Mouse (Mus musculus) heart, embryonic 13.5 days (tissue): ENCODE measurements around the gene Timm8a1. TPM values are rescaled to one million over a fixed set of nuclear protein-coding genes. Genes with fewer than 3 reads are reported as not detected.
"Not testable (repeated sequence)": the region's sequence is repeated elsewhere in the genome, so short reads cannot be mapped to it uniquely, and the experiment has no call there.

Source experiments
- ATAC-seq: fragments of 200-750 bp; cut with Nextera tagmentation; 2 replicates; pipeline ENCODE4 v1.8.0; 2017; ENCODE audit warnings: moderate TSS enrichment; ENCODE audit not compliant: insufficient number of reproducible peaks, low FRiP score, low TSS enrichment; ENCODE audit errors: extremely low read depth
- H3K27ac ChIP-seq: fragments of 300-500 bp; sonication (generic); replicated peaks from 2 replicates; pipeline ENCODE4 v1.5.1; 2015; ENCODE audit warnings: moderate library complexity, mild to moderate bottlenecking, inconsistent platforms
- H3K27me3 ChIP-seq: fragments of 300-500 bp; sonication (generic); replicated peaks from 2 replicates; pipeline ENCODE4 v1.6.1; 2015; ENCODE audit warnings: mild to moderate bottlenecking, inconsistent platforms
- H3K36me3 ChIP-seq: fragments of 300-500 bp; sonication (generic); 2 replicates; pipeline ENCODE4 v1.6.1; 2015; ENCODE audit warnings: mild to moderate bottlenecking, inconsistent platforms
- H3K4me1 ChIP-seq: fragments of 300-500 bp; sonication (generic); 2 replicates; pipeline ENCODE4 v1.6.1; 2015; ENCODE audit warnings: inconsistent platforms
- H3K4me2 ChIP-seq: fragments of 300-500 bp; sonication (generic); 2 replicates; pipeline ENCODE4 v1.6.1; 2015; ENCODE audit warnings: inconsistent platforms, mild to moderate bottlenecking, moderate library complexity
- H3K4me3 ChIP-seq: fragments of 300-500 bp; sonication (generic); 2 replicates; pipeline ENCODE4 v1.5.1; 2015; ENCODE audit warnings: moderate library complexity, mild to moderate bottlenecking, inconsistent platforms
- H3K9ac ChIP-seq: fragments of 300-500 bp; sonication (generic); 2 replicates; pipeline ENCODE4 v1.6.1; 2015; ENCODE audit warnings: inconsistent platforms, mild to moderate bottlenecking, moderate library complexity
- H3K9me3 ChIP-seq: fragments of 300-500 bp; sonication (generic); 2 replicates; pipeline ENCODE4 v1.6.1; 2016; ENCODE audit warnings: inconsistent platforms
- WGBS: fragments of 180-500 bp; shearing (Covaris S2); methylation state at CpG from one replicate; pipeline ENCODE4 v1.1.7; 2015; ENCODE audit warnings: mixed read lengths; 5-methylcytosine and 5-hydroxymethylcytosine counted together
- polyA plus RNA-seq: library from polyadenylated mRNA; unstranded; fragments of >200 nt; fragmentation: Nextera tagmentation; extraction: Ambion mirVana; gene quantifications from 2 replicates; pipeline ENCODE4 v1.2.1, GENCODE M21; 2015

Gene Timm8a1
- polyA plus RNA-seq, 1 experiment from 2014 or later, result 69.2 TPM

DNA sequence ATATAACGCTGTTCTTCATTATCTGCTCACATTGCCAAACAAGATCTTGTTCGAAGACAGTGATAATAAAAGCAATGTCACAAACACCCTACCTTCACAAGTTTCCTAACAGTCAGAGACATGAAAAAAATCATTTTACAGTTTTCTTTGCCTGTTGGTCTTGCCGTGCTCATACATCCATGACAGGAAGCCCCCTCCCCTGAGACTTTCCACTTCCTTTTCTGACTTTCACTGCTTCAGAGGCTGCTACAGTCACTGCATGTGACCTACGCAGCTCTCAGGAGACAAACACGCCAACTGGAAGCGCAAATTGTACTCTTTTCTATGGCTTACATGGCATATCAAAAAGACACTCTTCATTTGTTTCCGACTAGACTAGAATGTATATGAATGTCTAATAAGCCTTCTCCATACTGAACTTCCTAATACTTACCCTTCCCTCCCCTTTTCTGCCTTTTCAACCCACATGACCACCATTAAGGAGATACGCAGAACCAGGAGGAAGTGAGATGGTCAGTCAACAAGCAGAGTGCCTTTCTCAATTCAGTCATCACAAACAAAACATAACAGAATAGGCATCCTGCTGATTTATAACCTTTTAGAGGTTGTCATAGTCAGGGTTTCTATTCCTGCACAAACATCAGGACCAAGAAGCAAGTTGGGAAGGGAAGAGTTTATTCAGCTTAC is 25.0 kb upstream of the Timm8a1 start:
- Histone ChIP-seq H3K27me3 (no peaks in the 10 kb centered on the region), H3K36me3 (no peaks in the 10 kb centered on the region), H3K4me2 (no peak overlapping the region), H3K4me1 (no peaks in the 10 kb centered on the region), H3K9ac (no peak overlapping the region), H3K9me3 (no peaks in the 10 kb centered on the region), H3K27ac (no peak overlapping the region), H3K4me3 (no peak overlapping the region)
- 68% methylated on average over 8 of the region's 8 CpGs for WGBS
- ATAC-seq, result no peak

DNA sequence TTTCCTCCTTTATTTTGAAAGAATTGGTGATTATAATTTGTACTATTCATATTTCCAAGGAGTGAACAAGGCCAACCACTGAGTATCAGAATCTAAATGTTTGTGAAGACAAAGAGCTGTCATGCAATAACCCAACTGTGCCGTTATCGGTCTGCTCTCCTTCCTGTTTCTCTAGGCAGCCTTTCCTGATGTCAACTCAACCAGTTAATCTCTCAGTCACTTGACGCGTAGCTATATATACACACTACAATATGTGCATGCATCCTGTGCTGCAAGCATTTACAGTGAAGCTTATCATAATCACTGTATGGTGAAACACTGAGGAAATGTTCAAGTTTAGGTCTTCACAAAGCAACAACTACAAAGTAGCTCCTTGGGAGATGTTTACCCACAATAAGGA is 22.7 kb upstream of the Timm8a1 start:
- H3K4me3 ChIP-seq, result no peak overlapping the region
- no peaks in the 10 kb centered on the region for H3K27me3 ChIP-seq
- H3K27ac ChIP-seq, result no peak overlapping the region
- no peak overlapping the region for H3K4me2 ChIP-seq
- WGBS, result 58% methylated on average over 4 of the region's 4 CpGs
- H3K36me3 ChIP-seq, result no peaks in the 10 kb centered on the region
- H3K9me3 ChIP-seq, result no peaks in the 10 kb centered on the region
- H3K4me1 ChIP-seq, result no peaks in the 10 kb centered on the region
- no peak for ATAC-seq
- no peak overlapping the region for H3K9ac ChIP-seq

DNA sequence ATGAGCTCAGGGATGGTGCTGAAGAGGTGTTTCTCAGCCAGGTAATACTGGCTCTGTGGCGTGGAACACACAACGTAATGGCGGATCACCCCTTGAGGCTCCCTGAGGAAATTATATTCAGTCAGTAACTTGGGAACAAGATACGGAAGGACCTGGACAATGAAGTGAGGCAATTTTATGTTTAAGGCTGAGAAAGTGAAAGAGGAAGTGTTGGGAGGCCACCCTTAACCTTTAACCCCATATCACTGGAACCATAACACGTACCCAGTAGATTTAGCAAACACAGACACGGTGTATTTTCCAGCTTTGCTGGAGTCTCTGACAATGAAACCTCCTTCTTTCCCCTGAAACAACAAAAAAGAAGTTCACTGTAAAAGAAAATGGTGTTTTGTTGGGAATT is 12.8 kb upstream of the Timm8a1 start:
- 62% methylated on average over 6 of the region's 6 CpGs for WGBS
- Histone ChIP-seq H3K27me3 (no peaks in the 10 kb centered on the region), H3K9me3 (no peaks in the 10 kb centered on the region), H3K36me3 (no peaks in the 10 kb centered on the region), H3K27ac (no peak overlapping the region), H3K4me3 (no peak overlapping the region), H3K4me1 (no peaks in the 10 kb centered on the region), H3K9ac (no peak overlapping the region), H3K4me2 (no peak overlapping the region)
- no peak for ATAC-seq

DNA sequence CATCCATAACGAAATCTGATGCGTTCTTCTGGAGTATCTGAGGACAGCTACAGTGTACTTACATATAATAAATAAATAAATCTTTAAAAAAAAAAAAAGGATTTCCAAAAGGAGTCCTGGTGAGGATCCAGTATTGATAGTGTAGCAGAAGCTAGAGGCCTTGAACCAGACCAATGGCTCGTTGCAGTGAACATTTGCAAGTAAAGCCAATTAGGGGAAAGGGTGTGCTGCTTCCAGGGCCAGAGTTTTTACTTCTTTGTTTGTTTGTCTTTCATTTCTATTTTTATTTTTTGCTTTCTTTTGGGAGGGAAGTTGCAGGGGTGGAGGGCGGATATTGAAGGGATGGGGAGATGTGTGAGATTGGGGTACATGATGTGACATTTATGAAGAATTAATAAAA is 11.7 kb upstream of the Timm8a1 start:
- ATAC-seq, result no peak

DNA sequence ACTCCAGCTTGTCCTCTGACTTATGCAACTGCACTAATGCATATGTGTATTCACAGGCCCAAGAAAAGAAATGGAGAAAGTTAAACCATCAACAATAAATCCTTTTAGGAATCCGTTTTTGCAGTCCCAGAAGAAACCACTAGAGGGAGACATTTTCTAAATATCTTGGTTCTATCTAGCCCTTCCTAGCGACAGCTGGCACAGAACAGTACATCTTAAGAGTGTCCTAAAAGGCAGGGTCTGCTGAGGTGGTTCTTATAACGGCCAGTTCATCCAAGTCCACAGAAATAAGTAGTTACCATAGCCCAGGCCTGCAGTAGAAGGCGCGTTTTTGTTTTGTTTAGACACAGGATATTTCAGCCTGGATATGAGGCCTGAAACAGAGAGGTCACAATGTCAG is 9.2 kb upstream of the Timm8a1 start:
- Histone ChIP-seq H3K4me1 (no peaks in the 10 kb centered on the region), H3K27ac (no peak overlapping the region), H3K27me3 (no peaks in the 10 kb centered on the region), H3K9ac (no peak overlapping the region), H3K9me3 (no peaks in the 10 kb centered on the region), H3K36me3 (no peaks in the 10 kb centered on the region), H3K4me3 (no peak overlapping the region), H3K4me2 (no peak overlapping the region)
- no peak for ATAC-seq
- 14% methylated on average over 5 of the region's 5 CpGs for WGBS

More for the DNA sequence above, 11.7 kb upstream of the Timm8a1 start:
- H3K9ac ChIP-seq, result no peak overlapping the region
- no peaks in the 10 kb centered on the region for H3K36me3 ChIP-seq
- H3K27me3 ChIP-seq, result no peaks in the 10 kb centered on the region
- no peaks in the 10 kb centered on the region for H3K4me1 ChIP-seq
- no peaks in the 10 kb centered on the region for H3K9me3 ChIP-seq
- H3K27ac ChIP-seq, result no peak overlapping the region
- H3K4me2 ChIP-seq, result no peak overlapping the region
- no peak overlapping the region for H3K4me3 ChIP-seq
- 74% methylated on average over 4 of the region's 4 CpGs for WGBS

DNA sequence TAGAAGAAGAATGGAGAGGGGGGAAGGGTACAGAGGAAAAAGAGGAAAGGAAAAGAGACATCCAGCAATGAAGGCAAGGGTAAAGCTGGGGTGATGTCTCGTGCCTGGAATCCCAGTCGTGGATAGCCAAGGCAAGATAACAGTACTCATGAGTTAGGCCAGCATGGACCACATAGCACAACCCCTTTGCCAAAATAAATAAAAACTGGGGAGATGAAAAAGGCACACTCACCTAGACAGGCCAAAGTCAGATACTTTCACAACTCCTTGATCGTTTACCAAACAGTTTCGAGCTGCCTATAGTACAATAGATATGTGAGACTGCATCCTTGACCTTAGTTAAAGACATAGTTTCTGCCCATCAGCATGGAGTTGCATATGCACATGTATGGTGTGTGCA is 5.7 kb upstream of the Timm8a1 start:
- WGBS, result 75% methylated on average over 4 of the region's 4 CpGs
- Histone ChIP-seq H3K36me3 (no peaks in the 10 kb centered on the region), H3K9ac (no peak overlapping the region), H3K4me2 (no peak overlapping the region), H3K9me3 (no peaks in the 10 kb centered on the region), H3K27ac (no peak overlapping the region), H3K4me1 (no peaks in the 10 kb centered on the region), H3K27me3 (no peaks in the 10 kb centered on the region), H3K4me3 (no peak overlapping the region)
- no peak for ATAC-seq

DNA sequence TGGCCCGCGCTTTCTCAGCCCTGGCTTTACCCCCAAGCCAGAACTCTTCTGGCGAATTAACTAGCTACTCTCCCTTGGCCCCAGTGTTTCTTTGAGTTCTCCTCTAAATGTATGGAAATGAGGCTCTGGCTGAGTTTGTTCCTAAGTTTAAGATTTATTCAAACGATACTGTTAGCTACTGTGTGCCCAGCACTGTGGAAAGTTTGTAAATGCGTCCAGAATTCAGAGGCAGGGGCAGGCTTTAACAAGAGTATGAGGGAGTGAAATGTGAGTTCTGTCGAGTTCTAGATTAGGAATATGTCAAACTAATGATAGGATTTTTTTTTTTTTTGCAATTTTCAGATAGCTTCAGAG is 267 bp upstream of the Timm8a1 start:
- H3K27ac ChIP-seq, result peak overlapping the region; percentile 89
- H3K4me3 ChIP-seq, result peak overlapping the region; percentile 70
- 10% methylated on average over 6 of the region's 6 CpGs for WGBS
- no peak for ATAC-seq
- no peaks in the 10 kb centered on the region for H3K27me3 ChIP-seq
- peak overlapping the region; percentile 68 for H3K4me2 ChIP-seq
- no peaks in the 10 kb centered on the region for H3K36me3 ChIP-seq
- H3K9me3 ChIP-seq, result no peaks in the 10 kb centered on the region
- peak overlapping the region; percentile 86 for H3K9ac ChIP-seq
- H3K4me1 ChIP-seq, result no peaks in the 10 kb centered on the region

DNA sequence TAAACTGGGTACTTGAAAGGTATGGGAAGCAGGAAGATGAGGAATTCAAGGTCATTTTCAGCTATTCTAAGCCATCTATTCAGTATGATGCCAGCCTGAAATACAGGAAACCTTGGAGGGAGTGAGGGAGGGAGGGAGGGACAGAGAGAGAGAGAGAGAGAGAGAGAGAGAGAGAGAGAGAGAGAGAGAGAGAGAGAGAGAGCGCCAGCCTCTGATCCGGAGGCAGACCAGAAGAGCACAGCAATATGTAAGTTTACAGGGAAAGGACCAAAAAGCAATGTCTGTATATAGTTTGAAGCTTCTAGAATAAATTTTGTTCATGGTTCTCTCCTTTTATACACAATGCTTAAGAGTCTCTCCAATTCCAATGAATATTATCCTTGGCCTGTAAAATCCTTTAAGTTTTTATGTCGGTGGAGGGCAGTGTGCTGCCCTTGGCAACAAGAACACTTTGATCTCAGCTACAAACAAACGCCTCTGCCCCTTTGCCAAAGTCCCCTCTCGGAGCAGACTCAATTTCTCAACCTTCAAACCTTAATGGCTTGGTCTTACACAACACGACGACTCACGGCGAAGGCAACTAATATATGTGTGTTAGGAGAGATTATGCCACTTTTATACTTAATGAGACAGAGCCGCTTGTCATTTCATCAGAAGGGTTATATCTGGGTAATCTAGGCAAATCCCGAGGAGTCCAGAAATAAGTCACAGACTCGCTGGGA is 1.1 kb downstream of the Timm8a1 start:
- Histone ChIP-seq H3K9me3 (no peaks in the 10 kb centered on the region), H3K4me2 (peak overlapping the region; percentile 68), H3K27ac (peak overlapping the region; percentile 67), H3K36me3 (peaks cover 12% of the 10 kb centered on the region), H3K27me3 (no peaks in the 10 kb centered on the region), H3K9ac (peak overlapping the region; percentile 86), H3K4me1 (no peaks in the 10 kb centered on the region), H3K4me3 (peak overlapping the region; percentile 70)
- no peak for ATAC-seq
- 18% methylated on average over 12 of the region's 12 CpGs for WGBS

DNA sequence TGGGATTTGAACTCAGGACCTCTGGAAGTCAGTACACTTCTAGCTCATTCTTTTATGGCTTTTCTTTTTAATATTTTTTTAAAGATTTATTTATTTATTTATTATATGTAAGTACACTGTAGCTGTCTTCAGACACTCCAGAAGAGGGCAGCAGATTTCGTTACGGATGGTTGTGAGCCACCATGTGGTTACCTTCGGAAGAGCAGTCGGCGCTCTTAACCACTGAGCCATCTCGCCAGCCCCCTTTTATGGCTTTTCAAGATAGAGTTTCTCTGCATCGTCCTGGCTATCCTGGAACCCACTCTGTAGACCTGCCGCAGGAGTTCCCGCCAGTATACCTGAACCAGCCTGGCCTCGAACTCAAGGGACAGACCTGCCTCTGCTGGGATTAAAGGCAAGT is 1.9 kb downstream of the Timm8a1 start:
- Histone ChIP-seq H3K4me3 (peak overlapping the region; percentile 70), H3K4me2 (peak overlapping the region; percentile 68), H3K36me3 (peaks cover 17% of the 10 kb centered on the region)
- not testable (repeated sequence) for H3K27me3 ChIP-seq, ATAC-seq, H3K27ac ChIP-seq, H3K9ac ChIP-seq, H3K9me3 ChIP-seq, H3K4me1 ChIP-seq
- 81% methylated on average over 10 of the region's 10 CpGs for WGBS

DNA sequence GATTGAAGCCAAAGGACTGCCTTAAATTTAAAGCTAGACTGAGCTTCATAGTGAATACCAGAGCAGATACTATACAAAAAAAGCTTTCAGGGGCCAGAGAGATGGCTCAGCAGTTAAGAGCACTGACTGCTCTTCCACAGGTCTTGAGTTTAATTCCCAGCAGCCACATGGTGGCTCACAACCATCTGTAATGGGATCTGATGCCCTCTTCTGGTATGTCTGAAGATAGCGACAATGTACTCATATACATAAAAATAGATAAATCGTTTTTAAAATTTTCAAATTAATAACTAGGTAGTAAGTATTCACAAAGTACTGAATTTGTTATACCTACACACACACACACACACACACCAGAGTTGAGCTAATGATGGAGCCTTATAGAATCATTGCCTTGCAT is 8.3 kb downstream of the Timm8a1 start:
- H3K4me1 ChIP-seq, result no peaks in the 10 kb centered on the region
- no peaks in the 10 kb centered on the region for H3K27me3 ChIP-seq
- H3K4me3 ChIP-seq, result no peak overlapping the region
- ATAC-seq, result no peak
- no peak overlapping the region for H3K27ac ChIP-seq
- H3K9ac ChIP-seq, result no peak overlapping the region
- whole genome bisulfite sequencing, result 71% methylated on average over 2 of the region's 2 CpGs
- H3K4me2 ChIP-seq, result no peak overlapping the region
- no peaks in the 10 kb centered on the region for H3K9me3 ChIP-seq
- H3K36me3 ChIP-seq, result peaks cover 22% of the 10 kb centered on the region

DNA sequence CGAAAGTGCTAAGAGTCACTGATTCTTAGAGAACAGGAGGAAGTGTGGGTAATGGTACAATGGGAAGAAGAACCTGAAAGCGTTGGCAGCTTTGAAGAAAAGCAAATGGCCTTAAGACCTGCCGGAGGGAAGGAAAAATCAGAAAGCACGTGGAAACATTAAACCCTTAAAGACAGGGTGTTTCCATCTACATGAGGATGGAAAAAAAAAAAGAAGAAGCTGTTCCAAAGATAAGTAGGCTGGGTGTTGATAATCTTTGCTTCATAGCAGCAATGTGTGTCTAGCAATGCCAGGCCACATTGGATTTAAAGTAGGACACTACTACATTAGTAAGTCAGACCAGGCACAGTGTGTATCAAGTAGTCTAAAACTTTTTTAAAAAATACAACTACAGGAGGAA is 16.4 kb downstream of the Timm8a1 start:
- no peak for ATAC-seq
- Histone ChIP-seq H3K9ac (no peak overlapping the region), H3K36me3 (no peaks in the 10 kb centered on the region), H3K27me3 (no peaks in the 10 kb centered on the region), H3K4me3 (no peak overlapping the region), H3K4me2 (no peak overlapping the region), H3K27ac (no peak overlapping the region), H3K4me1 (no peaks in the 10 kb centered on the region), H3K9me3 (no peaks in the 10 kb centered on the region)
- WGBS, result 55% methylated on average over 4 of the region's 4 CpGs

DNA sequence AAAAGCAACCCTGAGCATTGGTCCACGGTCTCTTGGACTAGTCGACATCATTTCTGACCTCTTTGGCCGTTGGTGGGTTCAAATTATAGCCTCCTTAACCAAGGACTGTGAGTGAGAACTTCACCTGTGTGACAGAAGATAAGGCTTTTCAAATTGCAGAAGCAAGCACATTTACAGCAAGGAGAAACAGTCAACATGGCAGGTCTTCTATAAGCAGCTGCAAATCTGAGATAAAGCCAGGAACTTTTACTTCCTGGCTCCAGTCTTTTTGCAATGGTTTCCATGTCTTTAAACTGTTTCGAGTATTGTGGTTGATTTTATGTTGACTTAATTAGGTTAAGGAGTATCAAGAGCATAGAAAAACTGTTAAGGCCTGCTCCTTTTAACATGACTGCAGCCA is 17.9 kb downstream of the Timm8a1 start:
- H3K4me3 ChIP-seq, result no peak overlapping the region
- no peaks in the 10 kb centered on the region for H3K4me1 ChIP-seq
- no peaks in the 10 kb centered on the region for H3K36me3 ChIP-seq
- no peak for ATAC-seq
- WGBS, result 64% methylated on average over 4 of the region's 4 CpGs
- no peak overlapping the region for H3K4me2 ChIP-seq
- H3K9me3 ChIP-seq, result no peaks in the 10 kb centered on the region
- no peak overlapping the region for H3K9ac ChIP-seq
- H3K27ac ChIP-seq, result no peak overlapping the region
- H3K27me3 ChIP-seq, result no peaks in the 10 kb centered on the region
